Mouse (Mus musculus) CH12.LX (cell line): ENCODE data around the gene Krt10. TPM values are rescaled to one million over a fixed set of nuclear protein-coding genes. Genes with fewer than 3 reads are reported as not detected.

ENCODE experiments used
- DNase-seq: peaks from one replicate; pipeline ENCODE4 v3.0.0-alpha.2; 2013; ENCODE audit errors: extremely low read depth
- H3K27ac ChIP-seq: 2 replicates; pipeline ENCODE4 v1.5.1; 2012; ENCODE audit warnings: low read depth, mild to moderate bottlenecking, control low read depth, moderate library complexity; ENCODE audit not compliant: insufficient read depth
- H3K27me3 ChIP-seq: replicated peaks from 2 replicates; pipeline ENCODE3; 2012; ENCODE audit warnings: inconsistent platforms
- H3K36me3 ChIP-seq, 2 experiments: replicated peaks in 1 of 2; 2 replicates each; pipeline versions ENCODE3 to v1.6.1; 2012; ENCODE audit warnings: inconsistent platforms in 1 of 2, low read length in 1 of 2, mild to moderate bottlenecking in 1 of 2, mixed read lengths in 1 of 2, moderate library complexity in 1 of 2; ENCODE audit not compliant: control insufficient read depth in 1 of 2, insufficient read depth in 1 of 2
- H3K4me1 ChIP-seq, 2 experiments: 2 replicates each; pipeline ENCODE4 v1.6.1; 2012; ENCODE audit warnings: inconsistent platforms in 1 of 2, moderate library complexity in 1 of 2; ENCODE audit not compliant: insufficient read depth in 2 of 2, control insufficient read depth in 1 of 2
- H3K4me2 ChIP-seq: 2 replicates; pipeline ENCODE4 v1.6.1; 2012; ENCODE audit warnings: low read depth, mild to moderate bottlenecking, control low read depth; ENCODE audit not compliant: poor library complexity, insufficient read depth, severe bottlenecking
- H3K4me3 ChIP-seq, 3 experiments: fragments of 150-350 bp in 1 of 3; sonication (generic) in 1 of 3; replicated peaks in 1 of 3; 2 replicates each; pipeline versions ENCODE3 to v1.5.1; 2011 to 2012; ENCODE audit warnings: low read depth in 2 of 3, low read length in 2 of 3, mild to moderate bottlenecking in 2 of 3, moderate library complexity in 2 of 3, control low read depth in 1 of 3, improper control_type of control experiment in 1 of 3, inconsistent platforms in 1 of 3, mixed read lengths in 1 of 3; ENCODE audit not compliant: poor library complexity in 1 of 3
- H3K79me2 ChIP-seq: replicated peaks from 2 replicates; pipeline ENCODE4 v1.6.1; 2012; ENCODE audit warnings: mild to moderate bottlenecking, moderate library complexity; ENCODE audit not compliant: control insufficient read depth, poor library complexity, insufficient read depth, severe bottlenecking; ENCODE audit errors: extremely low read depth
- H3K9ac ChIP-seq: 2 replicates; pipeline ENCODE4 v1.6.1; 2012; ENCODE audit warnings: low read depth, mild to moderate bottlenecking, control low read depth, moderate library complexity; ENCODE audit not compliant: insufficient read depth
- H3K9me3 ChIP-seq: replicated peaks from 2 replicates; pipeline ENCODE3; 2012; ENCODE audit warnings: low read length, inconsistent platforms, mixed read lengths
- BHLHE40 ChIP-seq: IDR thresholded peaks from 2 replicates; pipeline ENCODE4 v1.6.1; 2011; ENCODE audit warnings: mild to moderate bottlenecking, low read depth, low read length, improper control_type of control experiment
- CHD2 ChIP-seq: IDR thresholded peaks from 2 replicates; pipeline ENCODE4 v1.6.1; 2011; ENCODE audit warnings: low read length, improper control_type of control experiment
- CTCF ChIP-seq, 2 experiments: IDR thresholded peaks in 1 of 2; conservative IDR thresholded peaks in 1 of 2; 2 replicates each; pipeline ENCODE4 v1.5.1; 2011 to 2012; ENCODE audit warnings: low read depth in 2 of 2, low read length in 2 of 2, improper control_type of control experiment in 1 of 2, inconsistent platforms in 1 of 2, mild to moderate bottlenecking in 1 of 2, moderate library complexity in 1 of 2
- ELF1 ChIP-seq: IDR thresholded peaks from 2 replicates; pipeline ENCODE4 v1.6.1; 2014; ENCODE audit warnings: low read depth, mild to moderate bottlenecking, inconsistent platforms, low read length, improper control_type of control experiment
- EP300 ChIP-seq: IDR thresholded peaks from 2 replicates; pipeline ENCODE4 v1.6.1; 2011; ENCODE audit warnings: low read length, improper control_type of control experiment
- GABPA ChIP-seq: IDR thresholded peaks from 2 replicates; pipeline ENCODE4 v1.6.1; 2012; ENCODE audit warnings: low read depth, low read length, improper control_type of control experiment, inconsistent platforms; ENCODE audit not compliant: insufficient replicate concordance
- MAFK ChIP-seq: IDR thresholded peaks from 2 replicates; pipeline ENCODE4 v1.6.1; 2011; ENCODE audit warnings: low read length, improper control_type of control experiment; ENCODE audit not compliant: insufficient replicate concordance
- MAX ChIP-seq: IDR thresholded peaks from 2 replicates; pipeline ENCODE4 v1.6.1; 2011; ENCODE audit warnings: low read length, improper control_type of control experiment
- PAX5 ChIP-seq: IDR thresholded peaks from 2 replicates; pipeline ENCODE4 v1.6.1; 2012; ENCODE audit warnings: low read length, inconsistent platforms, mixed read lengths
- RAD21 ChIP-seq: IDR thresholded peaks from 2 replicates; pipeline ENCODE4 v1.6.1; 2011; ENCODE audit warnings: low read depth, mild to moderate bottlenecking, low read length, improper control_type of control experiment, moderate library complexity
- RCOR1 ChIP-seq: conservative IDR thresholded peaks from 2 replicates; pipeline ENCODE4 v1.6.1; 2012; ENCODE audit warnings: low read depth, mild to moderate bottlenecking, inconsistent platforms, low read length, improper control_type of control experiment
- SMC3 ChIP-seq: IDR thresholded peaks from 2 replicates; pipeline ENCODE4 v1.6.1; 2011; ENCODE audit warnings: low read depth, low read length, improper control_type of control experiment
- TCF12 ChIP-seq: IDR thresholded peaks from 2 replicates; pipeline ENCODE4 v1.6.1; 2014; ENCODE audit warnings: low read depth, mild to moderate bottlenecking, inconsistent platforms, low read length, improper control_type of control experiment
- USF1 ChIP-seq: IDR thresholded peaks from 2 replicates; pipeline ENCODE4 v1.6.1; 2014; ENCODE audit warnings: low read depth, mild to moderate bottlenecking, inconsistent platforms, low read length, improper control_type of control experiment
- USF2 ChIP-seq: conservative IDR thresholded peaks from 2 replicates; pipeline ENCODE4 v1.6.1; 2011; ENCODE audit warnings: low read depth, low read length, improper control_type of control experiment
- ZC3H11A ChIP-seq: IDR thresholded peaks from 2 replicates; pipeline ENCODE4 v1.6.1; 2012; ENCODE audit warnings: low read depth, mild to moderate bottlenecking, inconsistent platforms, low read length, improper control_type of control experiment
- ZNF384 ChIP-seq: IDR thresholded peaks from 2 replicates; pipeline ENCODE4 v1.6.1; 2012; ENCODE audit warnings: low read depth, low read length, improper control_type of control experiment, inconsistent platforms
- dilution Hi-C: fragments of 300-500 bp; cut with MboI; formaldehyde crosslinking; loops from 2 replicates; pipeline ENCODE4 v1.14.3; 2020; ENCODE audit warnings: low sequenced_read_pairs; ENCODE audit not compliant: extremely low pct_unique_long_range_greater_than_20kb, extremely low pct_ligation_motif_present
- in situ Hi-C: fragments of 300-500 bp; cut with MboI; formaldehyde crosslinking; loops from 3 replicates; pipeline ENCODE4 v1.14.3; 2019; ENCODE audit warnings: low sequenced_read_pairs, low pct_ligation_motif_present, low pct_unique_long_range_greater_than_20kb, mixed read lengths
- polyA plus RNA-seq: library from polyadenylated mRNA; unstranded; fragments of >175 nt; gene quantifications from 2 replicates; pipeline ENCODE4 v1.2.1, GENCODE M21; 2012; ENCODE audit warnings: low read depth; ENCODE audit not compliant: insufficient read length
- total RNA-seq, 2 experiments: library from RNA; depleted of rRNA; stranded (reverse); fragments of 300-350 nt in 1 of 2; fragments of >200 nt in 1 of 2; gene quantifications; 2 replicates each; pipeline ENCODE4 v1.2.3; 2012 to 2014

The Krt10 gene
- total and polyA plus RNA-seq, 3 experiments, result 3.0 to 12.2 (median 9.0) TPM

DNA sequence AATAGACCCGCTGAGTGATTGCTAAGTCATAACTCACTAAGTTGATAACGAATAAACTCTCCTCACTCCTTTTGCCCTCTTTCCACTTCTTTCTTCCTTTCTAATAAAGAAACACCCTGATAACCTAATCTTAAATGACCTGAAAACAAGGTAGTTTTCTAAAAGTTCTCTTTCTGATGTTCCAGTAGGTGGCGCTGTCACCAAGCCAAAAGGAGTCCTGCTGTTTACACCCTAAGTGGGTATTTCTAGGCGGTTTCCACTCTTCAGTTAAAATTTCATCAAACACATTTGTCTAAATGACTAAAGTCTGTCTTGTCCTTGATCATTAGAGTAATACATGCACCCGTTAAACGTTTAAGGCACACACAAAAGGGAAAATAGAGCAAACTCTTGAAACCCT lies 24.1 kb upstream of the Krt10 start:
- DNase-seq, result peak; percentile 64
- TF ChIP-seq BHLHE40 (no peak), ZC3H11A (no peak), SMC3 (peak; percentile 81), ELF1 (no peak), TCF12 (no peak), PAX5 (no peak), GABPA (no peak), RCOR1 (no peak), CHD2 (no peak), USF1 (no peak), CTCF (conservative IDR thresholded peaks at IDR 0.05 in 1 of 2, IDR thresholded peaks at IDR 0.05 in 1 of 2; ENCODE audit: low read depth in 2 of 2, low read length in 2 of 2) (peak; percentile 74 to 90; a peak in 3 of 4 replicates), MAX (no peak), RAD21 (peak; percentile 88), EP300 (no peak), USF2 (no peak)

GRCm38 (mm10) chr11:99406186-99406585 lies 17.0 kb upstream of the Krt10 start:
- DNase-seq, result no peak
- dilution Hi-C loops (no loop called here), in situ Hi-C loops (no loop called here)
- no peak overlapping the region for H3K4me3 ChIP-seq
- no peaks in the 10 kb centered on the region for H3K36me3 ChIP-seq
- H3K4me1 ChIP-seq, result peaks cover 0 to 3% of the 10 kb centered on the region in 2 experiments; a peak in 1 of 4 replicates
- H3K4me2 ChIP-seq, result no peak overlapping the region
- no peak for TF ChIP-seq MAFK
- TF ChIP-seq ZNF384, result no peak
- H3K9ac ChIP-seq, result no peak overlapping the region
- H3K27me3 ChIP-seq, result peaks cover 86% of the 10 kb centered on the region
- H3K79me2 ChIP-seq, result no peaks in the 10 kb centered on the region
- peaks cover 3% of the 10 kb centered on the region for H3K9me3 ChIP-seq
- H3K27ac ChIP-seq, result no peak overlapping the region

More for the DNA sequence above, 24.1 kb upstream of the Krt10 start:
- H3K27me3 ChIP-seq, result peaks cover 89% of the 10 kb centered on the region
- H3K4me2 ChIP-seq, result peak overlapping the region; percentile 38; the same call in 1 of the 2 replicates
- peaks cover 0 to 2% of the 10 kb centered on the region in 2 experiments; a peak in 1 of 4 replicates for H3K4me1 ChIP-seq
- H3K4me3 ChIP-seq, result no peak overlapping the region
- H3K79me2 ChIP-seq, result no peaks in the 10 kb centered on the region
- in situ Hi-C loops (no loop called here), dilution Hi-C loops (no loop called here)
- no peak overlapping the region for H3K27ac ChIP-seq
- no peaks in the 10 kb centered on the region for H3K36me3 ChIP-seq
- no peak overlapping the region for H3K9ac ChIP-seq
- no peaks in the 10 kb centered on the region for H3K9me3 ChIP-seq
